Mouse (Mus musculus): ENCODE measurements at regions not wholly inside any gene's neighbourhood (a gene's known extent, or its start where the extent isn't known, plus 50 kb on each side); places are given as distances from the start of the nearest gene placed in this dataset.

GRCm38 (mm10) chr9:26383996-26384395, 349.5 kb upstream of the B3gat1 start:
- TF ChIP-seq CTCF (conservative IDR thresholded peaks at IDR 0.05; ENCODE audit: insufficient read depth, insufficient read length, low read depth, low read length): no peak
- no peak for TF ChIP-seq POLR2A (IDR thresholded peaks at IDR 0.05; ENCODE audit: low read depth, low read length)
